Mouse (Mus musculus): ENCODE data around the gene Sun3. TPM values are rescaled to one million over a fixed set of nuclear protein-coding genes. Genes with fewer than 3 reads are reported as not detected.

Gene Sun3
- polyA plus RNA-seq (2012; rRNA removed), result not detected in 2 replicates

GRCm38 (mm10) chr11:9048703-9049060 lies at the start of gene Sun3:
TSS of gene Sun3 (minus strand) at chr11:9048991.
- TF ChIP-seq POLR2A (IDR thresholded peaks at IDR 0.05; ENCODE audit: low read depth, low read length) (no peak), CTCF (IDR thresholded peaks at IDR 0.05; ENCODE audit: extremely low read depth, insufficient read depth, insufficient read length, insufficient replicate concordance) (no peak)
- Histone ChIP-seq H3K4me3 (ENCODE audit: extremely low read depth, insufficient read depth, insufficient read length) (peak within 1 kb of the TSS; percentile 33), H3K27ac (ENCODE audit: insufficient read depth, low read length) (no peak within 1 kb of the TSS), H3K4me1 (ENCODE audit: control insufficient read depth, insufficient read depth, insufficient read length) (no peaks in the 10 kb centered on the region), H3K27me3 (ENCODE audit: control insufficient read depth, insufficient read depth, low read length) (no peaks in the 10 kb centered on the region), H3K36me3 (ENCODE audit: control insufficient read depth, insufficient read depth, low read length) (no peaks in the 10 kb centered on the region)
- 3% methylated on average over 18 of the region's 18 CpGs for WGBS
- no peak for DNase-seq (ENCODE audit: low read depth in 1 of 2, low spot score in 2 of 2)

- Histone ChIP-seq H3K4me3 (ENCODE audit: extremely low read depth, insufficient read depth, insufficient read length) (no peak overlapping the region), H3K27ac (ENCODE audit: insufficient read depth, low read length) (no peak overlapping the region), H3K4me1 (ENCODE audit: control insufficient read depth, insufficient read depth, insufficient read length) (no peaks in the 10 kb centered on the region), H3K36me3 (ENCODE audit: control insufficient read depth, insufficient read depth, low read length) (no peaks in the 10 kb centered on the region), H3K27me3 (ENCODE audit: control insufficient read depth, insufficient read depth, low read length) (no peaks in the 10 kb centered on the region)
- 92% methylated on average over 3 of the region's 3 CpGs for whole genome bisulfite sequencing
- TF ChIP-seq POLR2A (IDR thresholded peaks at IDR 0.05; ENCODE audit: low read depth, low read length), result no peak
- no peak for TF ChIP-seq CTCF (IDR thresholded peaks at IDR 0.05; ENCODE audit: extremely low read depth, insufficient read depth, insufficient read length, insufficient replicate concordance)
- DNase-seq (ENCODE audit: low read depth in 1 of 2, low spot score in 2 of 2), result no peak
Observed at GRCm38 (mm10) chr11:9076444-9076843, 27.7 kb upstream of the Sun3 start.

DNA sequence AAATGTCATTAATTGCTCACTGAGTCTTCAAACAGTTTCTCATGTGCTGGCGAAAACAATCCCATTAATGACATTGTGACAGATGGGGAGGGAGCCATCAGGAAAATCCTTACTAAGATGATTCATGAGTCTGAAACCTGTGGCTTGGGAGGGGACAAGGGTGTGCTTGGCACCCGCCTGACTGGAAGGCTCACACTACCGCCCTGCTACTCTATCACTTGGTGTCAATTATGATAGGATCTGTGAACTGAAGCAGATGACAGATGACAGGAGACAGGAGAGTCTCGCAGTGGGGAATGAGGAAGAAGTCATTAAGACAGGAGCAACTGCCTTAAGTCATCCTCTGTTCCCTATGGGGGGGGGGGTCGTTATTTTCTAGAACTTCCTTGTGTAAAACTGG lies 11.7 kb upstream of the Sun3 start:
- TF ChIP-seq CTCF (IDR thresholded peaks at IDR 0.05; ENCODE audit: extremely low read depth, insufficient read depth, insufficient read length, insufficient replicate concordance) (no peak), POLR2A (IDR thresholded peaks at IDR 0.05; ENCODE audit: low read depth, low read length) (no peak)
- WGBS, result 25% methylated on average over 5 of the region's 5 CpGs
- Histone ChIP-seq H3K4me3 (ENCODE audit: extremely low read depth, insufficient read depth, insufficient read length) (no peak overlapping the region), H3K36me3 (ENCODE audit: control insufficient read depth, insufficient read depth, low read length) (no peaks in the 10 kb centered on the region), H3K27me3 (ENCODE audit: control insufficient read depth, insufficient read depth, low read length) (no peaks in the 10 kb centered on the region), H3K27ac (ENCODE audit: insufficient read depth, low read length) (no peak overlapping the region), H3K4me1 (ENCODE audit: control insufficient read depth, insufficient read depth, insufficient read length) (no peaks in the 10 kb centered on the region)
- DNase-seq (ENCODE audit: low read depth in 1 of 2, low spot score in 2 of 2), result no peak

- Histone ChIP-seq H3K27me3 (ENCODE audit: control insufficient read depth, insufficient read depth, low read length) (no peaks in the 10 kb centered on the region), H3K4me3 (ENCODE audit: extremely low read depth, insufficient read depth, insufficient read length) (no peak overlapping the region), H3K4me1 (ENCODE audit: control insufficient read depth, insufficient read depth, insufficient read length) (no peaks in the 10 kb centered on the region), H3K36me3 (ENCODE audit: control insufficient read depth, insufficient read depth, low read length) (no peaks in the 10 kb centered on the region), H3K27ac (ENCODE audit: insufficient read depth, low read length) (no peak overlapping the region)
- 4% methylated on average over 1 of the region's 1 CpGs for WGBS
- DNase-seq (ENCODE audit: low read depth in 1 of 2, low spot score in 2 of 2), result no peak
- no peak for TF ChIP-seq POLR2A (IDR thresholded peaks at IDR 0.05; ENCODE audit: low read depth, low read length)
- no peak for TF ChIP-seq CTCF (IDR thresholded peaks at IDR 0.05; ENCODE audit: extremely low read depth, insufficient read depth, insufficient read length, insufficient replicate concordance)
Observed at GRCm38 (mm10) chr11:9060029-9060428, 11.2 kb upstream of the Sun3 start.

- no peaks in the 10 kb centered on the region for H3K4me1 ChIP-seq (ENCODE audit: control insufficient read depth, insufficient read depth, insufficient read length)
- DNase-seq (ENCODE audit: low read depth in 1 of 2, low spot score in 2 of 2), result no peak
- TF ChIP-seq CTCF (IDR thresholded peaks at IDR 0.05; ENCODE audit: extremely low read depth, insufficient read depth, insufficient read length, insufficient replicate concordance) (no peak), POLR2A (IDR thresholded peaks at IDR 0.05; ENCODE audit: low read depth, low read length) (no peak)
Observed at GRCm38 (mm10) chr11:9057711-9058110, 8.9 kb upstream of the Sun3 start.

DNA sequence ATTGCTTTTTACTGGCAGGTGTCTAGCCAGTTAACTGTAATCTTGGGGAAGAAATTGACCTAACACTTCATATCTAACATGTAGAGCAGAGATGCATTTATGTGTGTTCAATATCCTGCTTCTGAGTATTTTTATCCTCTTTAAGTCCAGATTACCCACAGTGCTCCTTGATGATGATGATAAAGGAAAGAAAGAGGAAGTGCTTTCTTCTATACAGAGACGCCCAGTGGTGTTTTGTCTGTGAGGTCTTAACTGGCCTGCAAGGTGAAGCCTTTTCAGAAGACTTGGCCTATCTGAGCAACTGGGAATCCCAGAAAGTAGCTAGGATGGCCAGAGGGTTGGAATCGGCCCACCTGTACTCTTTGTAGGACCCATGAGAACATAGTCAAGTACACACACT lies 8.1 kb upstream of the Sun3 start:
- WGBS, result 48% methylated on average over 2 of the region's 2 CpGs
- DNase-seq (ENCODE audit: low read depth in 1 of 2, low spot score in 2 of 2), result no peak
- Histone ChIP-seq H3K36me3 (ENCODE audit: control insufficient read depth, insufficient read depth, low read length) (no peaks in the 10 kb centered on the region), H3K4me3 (ENCODE audit: extremely low read depth, insufficient read depth, insufficient read length) (no peak overlapping the region), H3K27ac (ENCODE audit: insufficient read depth, low read length) (no peak overlapping the region), H3K4me1 (ENCODE audit: control insufficient read depth, insufficient read depth, insufficient read length) (no peaks in the 10 kb centered on the region), H3K27me3 (ENCODE audit: control insufficient read depth, insufficient read depth, low read length) (no peaks in the 10 kb centered on the region)
- TF ChIP-seq CTCF (IDR thresholded peaks at IDR 0.05; ENCODE audit: extremely low read depth, insufficient read depth, insufficient read length, insufficient replicate concordance) (no peak), POLR2A (IDR thresholded peaks at IDR 0.05; ENCODE audit: low read depth, low read length) (no peak)

More at GRCm38 (mm10) chr11:9057711-9058110, 8.9 kb upstream of the Sun3 start:
- H3K27me3 ChIP-seq (ENCODE audit: control insufficient read depth, insufficient read depth, low read length), result no peaks in the 10 kb centered on the region
- H3K27ac ChIP-seq (ENCODE audit: insufficient read depth, low read length), result no peak overlapping the region
- no peaks in the 10 kb centered on the region for H3K36me3 ChIP-seq (ENCODE audit: control insufficient read depth, insufficient read depth, low read length)
- WGBS, result 93% methylated on average over 4 of the region's 4 CpGs
- H3K4me3 ChIP-seq (ENCODE audit: extremely low read depth, insufficient read depth, insufficient read length), result no peak overlapping the region

GRCm38 (mm10) chr11:9051895-9052294 lies 3.1 kb upstream of the Sun3 start:
- Histone ChIP-seq H3K4me3 (ENCODE audit: extremely low read depth, insufficient read depth, insufficient read length) (no peak overlapping the region), H3K4me1 (ENCODE audit: control insufficient read depth, insufficient read depth, insufficient read length) (no peaks in the 10 kb centered on the region), H3K36me3 (ENCODE audit: control insufficient read depth, insufficient read depth, low read length) (no peaks in the 10 kb centered on the region), H3K27me3 (ENCODE audit: control insufficient read depth, insufficient read depth, low read length) (no peaks in the 10 kb centered on the region), H3K27ac (ENCODE audit: insufficient read depth, low read length) (no peak overlapping the region)
- TF ChIP-seq CTCF (IDR thresholded peaks at IDR 0.05; ENCODE audit: extremely low read depth, insufficient read depth, insufficient read length, insufficient replicate concordance), result no peak
- TF ChIP-seq POLR2A (IDR thresholded peaks at IDR 0.05; ENCODE audit: low read depth, low read length), result no peak
- DNase-seq (ENCODE audit: low read depth in 1 of 2, low spot score in 2 of 2), result no peak
- 65% methylated on average over 2 of the region's 2 CpGs for WGBS
